Mouse (Mus musculus): ENCODE results near the gene Il22ra2.

Il22ra2 gene

GRCm38 (mm10) chr10:19621408-19622048 is at the start of gene Il22ra2:
TSS of gene Il22ra2 (plus strand) at chr10:19621998.
- DNase-seq (ENCODE audit: low spot score) = no peak

- no peak for DNase-seq (ENCODE audit: low spot score)
Observed at GRCm38 (mm10) chr10:19577571-19577970, 44.2 kb upstream of the Il22ra2 start.

GRCm38 (mm10) chr10:19578001-19578400 is 43.8 kb upstream of the Il22ra2 start:
- DNase-seq (ENCODE audit: low spot score) = no peak

- no peak for DNase-seq (ENCODE audit: low spot score)
Observed at GRCm38 (mm10) chr10:19578409-19578986, 43.3 kb upstream of the Il22ra2 start.

GRCm38 (mm10) chr10:19580660-19581059 is 41.1 kb upstream of the Il22ra2 start:
- DNase-seq (ENCODE audit: low spot score) = no peak

- no peak for DNase-seq (ENCODE audit: low spot score)
Observed at GRCm38 (mm10) chr10:19581844-19582582, 39.8 kb upstream of the Il22ra2 start.

- DNase-seq (ENCODE audit: low spot score) = no peak
Observed at GRCm38 (mm10) chr10:19582806-19583430, 38.9 kb upstream of the Il22ra2 start.

- DNase-seq (ENCODE audit: low spot score) = no peak
Observed at GRCm38 (mm10) chr10:19584064-19584463, 37.7 kb upstream of the Il22ra2 start.

- no peak for DNase-seq (ENCODE audit: low spot score)
Observed at GRCm38 (mm10) chr10:19584846-19585245, 37.0 kb upstream of the Il22ra2 start.

GRCm38 (mm10) chr10:19585860-19586259 is 35.9 kb upstream of the Il22ra2 start:
- no peak for DNase-seq (ENCODE audit: low spot score)

- no peak for DNase-seq (ENCODE audit: low spot score)
Observed at GRCm38 (mm10) chr10:19587281-19587680, 34.5 kb upstream of the Il22ra2 start.

- DNase-seq (ENCODE audit: low spot score) = no peak
Observed at GRCm38 (mm10) chr10:19589626-19590025, 32.2 kb upstream of the Il22ra2 start.

- DNase-seq (ENCODE audit: low spot score) = no peak
Observed at GRCm38 (mm10) chr10:19591286-19591640, 30.5 kb upstream of the Il22ra2 start.

- peak; percentile 98 for DNase-seq (ENCODE audit: low spot score)
Observed at GRCm38 (mm10) chr10:19591641-19592441, 30.0 kb upstream of the Il22ra2 start, which contains the start of gene Ifngr1. TSS of gene Ifngr1 (plus strand) at chr10:19591949.

GRCm38 (mm10) chr10:19592556-19592955 is 29.2 kb upstream of the Il22ra2 start:
- no peak for DNase-seq (ENCODE audit: low spot score)

GRCm38 (mm10) chr10:19593296-19593695 is 28.5 kb upstream of the Il22ra2 start:
- DNase-seq (ENCODE audit: low spot score) = no peak

- no peak for DNase-seq (ENCODE audit: low spot score)
Observed at GRCm38 (mm10) chr10:19594201-19594905, 27.4 kb upstream of the Il22ra2 start.

- DNase-seq (ENCODE audit: low spot score) = no peak
Observed at GRCm38 (mm10) chr10:19596866-19597265, 24.9 kb upstream of the Il22ra2 start.

GRCm38 (mm10) chr10:19598091-19598490 is 23.7 kb upstream of the Il22ra2 start:
- no peak for DNase-seq (ENCODE audit: low spot score)

GRCm38 (mm10) chr10:19599331-19600092 is 22.3 kb upstream of the Il22ra2 start:
- no peak for DNase-seq (ENCODE audit: low spot score)

GRCm38 (mm10) chr10:19600093-19600420 is 21.7 kb upstream of the Il22ra2 start:
- no peak for DNase-seq (ENCODE audit: low spot score)
